Mouse (Mus musculus) spleen, adult 18-20 months (tissue): Measurements from ENCODE around the gene Lrrc52.

Source experiments
- DNase-seq, 2 experiments: peaks; one replicate each; pipeline ENCODE4 v3.0.0; 2022; ENCODE audit warnings: mixed read lengths in 2 of 2

Lrrc52 gene

GRCm38 (mm10) chr1:167466765-167467426 is at the start of gene Lrrc52:
Gene Lrrc52 (minus strand): TSS chr1:167466780.
- DNase-seq, result no peak

- DNase-seq, result no peak
These were observed 45.0 kb upstream of the Lrrc52 start for GRCm38 (mm10) chr1:167511621-167512020.

- no peak for DNase-seq
These were observed 39.5 kb upstream of the Lrrc52 start for GRCm38 (mm10) chr1:167506048-167506447.

GRCm38 (mm10) chr1:167505427-167505826 is 38.8 kb upstream of the Lrrc52 start:
- DNase-seq, result no peak

- no peak for DNase-seq
These were observed 32.7 kb upstream of the Lrrc52 start for GRCm38 (mm10) chr1:167499097-167499850.

DNA sequence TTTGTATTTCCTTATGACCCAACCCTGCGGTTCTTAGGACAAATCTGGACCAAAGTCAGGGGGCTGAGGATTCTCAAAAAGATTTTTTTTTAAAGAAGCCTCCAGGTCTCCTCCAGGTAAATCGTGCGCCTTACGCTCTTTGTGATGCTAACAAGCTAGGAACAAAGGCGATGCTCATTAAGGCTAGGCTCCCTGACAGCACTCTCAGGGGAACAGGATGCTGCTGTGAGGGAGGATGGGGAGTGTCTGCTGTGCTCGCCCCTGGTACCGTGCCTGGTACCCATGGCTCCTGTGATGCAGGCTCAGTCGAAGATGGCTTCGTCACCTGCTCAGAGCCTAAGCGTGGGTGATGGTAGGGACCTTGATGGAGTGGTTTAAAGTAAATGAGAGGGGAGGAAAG is 31.4 kb upstream of the Lrrc52 start:
- no peak for DNase-seq

- DNase-seq, result no peak
These were observed 31.0 kb upstream of the Lrrc52 start for GRCm38 (mm10) chr1:167497560-167497959.

DNA sequence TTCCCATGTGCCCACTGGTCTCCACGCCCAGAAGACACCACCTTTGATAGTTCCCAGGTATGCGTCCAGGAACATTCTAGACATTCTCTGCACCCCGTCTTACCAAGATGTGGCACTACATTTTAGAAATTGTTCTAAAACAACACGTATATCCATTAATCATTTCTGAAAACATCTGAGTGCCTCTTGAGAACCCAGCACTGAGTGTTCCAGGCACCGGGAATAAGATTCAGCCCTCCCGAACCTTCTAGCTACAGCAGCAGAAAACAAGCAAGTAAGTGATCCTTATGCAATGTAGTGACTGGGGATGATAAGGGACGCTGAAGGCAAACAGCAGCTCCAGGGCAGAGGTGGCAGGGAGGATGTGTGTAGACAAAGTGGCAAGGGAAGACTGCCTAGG is 24.9 kb upstream of the Lrrc52 start:
- no peak for DNase-seq

GRCm38 (mm10) chr1:167487933-167488332 is 21.4 kb upstream of the Lrrc52 start:
- DNase-seq, result no peak

DNA sequence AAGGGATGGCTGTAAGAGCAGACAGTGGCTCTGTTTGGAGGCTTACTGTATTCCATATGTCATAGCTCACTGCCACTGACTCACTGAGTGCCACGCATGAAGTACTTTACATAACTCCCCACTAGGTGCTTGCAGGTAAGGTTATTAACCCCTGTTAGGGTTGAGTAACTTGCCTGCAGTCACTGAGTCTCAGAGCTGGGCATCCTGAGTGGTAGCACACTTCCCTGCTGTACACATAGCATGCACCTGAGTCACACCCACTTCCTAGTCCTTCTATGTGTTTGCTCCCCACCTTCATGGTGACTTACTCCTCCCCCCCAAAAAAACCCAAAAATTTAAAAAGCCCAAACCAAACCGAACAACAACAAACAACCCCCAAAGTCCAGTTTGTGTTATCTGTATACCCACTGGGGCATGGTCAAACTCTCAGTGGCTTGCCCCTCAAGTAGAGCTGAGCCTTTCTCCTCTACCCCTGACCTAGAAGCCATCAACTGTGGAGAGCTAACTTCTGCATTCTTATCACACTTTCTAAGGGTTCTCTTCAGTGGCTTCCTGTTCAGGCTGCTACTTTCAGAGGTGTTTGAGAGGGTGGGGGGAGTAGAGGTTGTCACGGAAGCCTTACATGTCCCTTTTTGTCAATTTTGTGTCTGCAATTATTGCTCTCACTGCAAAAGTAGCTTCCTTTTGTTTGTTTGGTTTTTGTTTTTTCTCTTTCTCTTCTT is 20.5 kb upstream of the Lrrc52 start:
- no peak for DNase-seq

DNA sequence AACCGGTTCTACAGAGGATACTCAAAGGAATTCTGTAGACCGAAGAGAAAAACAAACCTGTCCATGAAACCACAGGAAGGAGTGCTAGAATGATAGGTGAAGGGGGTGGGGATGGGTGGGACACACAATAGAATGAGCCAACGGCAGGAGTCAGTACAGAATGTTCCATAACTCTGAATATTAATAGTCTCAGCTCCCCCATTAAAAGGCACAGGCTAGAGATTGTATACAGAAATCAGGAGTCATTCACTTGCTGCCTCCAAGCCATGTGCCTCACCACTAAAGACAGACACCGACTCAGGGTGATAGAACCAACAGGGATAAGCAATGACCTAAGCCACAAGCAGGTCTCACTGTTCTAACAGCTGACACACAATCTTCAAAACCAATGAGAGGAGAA is 16.3 kb upstream of the Lrrc52 start:
- no peak for DNase-seq

DNA sequence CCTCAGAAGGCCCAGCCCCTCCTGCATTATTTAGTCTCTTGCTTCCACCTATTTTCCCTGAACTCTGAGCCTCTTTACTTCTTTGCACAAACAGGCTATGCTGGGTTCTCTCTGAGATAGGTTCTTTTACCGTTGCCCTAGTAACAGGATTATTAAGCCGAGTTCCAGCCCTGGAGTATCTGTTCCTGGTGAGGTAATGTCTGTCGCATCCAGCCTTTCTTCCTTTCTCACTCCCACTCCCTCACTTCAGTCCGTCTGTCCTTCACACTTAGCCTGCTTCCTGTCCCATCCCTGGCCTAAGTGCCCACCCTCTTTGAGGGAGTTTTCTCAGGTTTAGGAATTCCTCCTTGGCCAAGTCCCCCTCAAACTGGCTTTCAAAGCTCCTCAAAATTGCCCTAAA is 7.0 kb upstream of the Lrrc52 start:
- DNase-seq, result no peak

- no peak for DNase-seq
These were observed 1.3 kb upstream of the Lrrc52 start for GRCm38 (mm10) chr1:167467916-167468315.

DNA sequence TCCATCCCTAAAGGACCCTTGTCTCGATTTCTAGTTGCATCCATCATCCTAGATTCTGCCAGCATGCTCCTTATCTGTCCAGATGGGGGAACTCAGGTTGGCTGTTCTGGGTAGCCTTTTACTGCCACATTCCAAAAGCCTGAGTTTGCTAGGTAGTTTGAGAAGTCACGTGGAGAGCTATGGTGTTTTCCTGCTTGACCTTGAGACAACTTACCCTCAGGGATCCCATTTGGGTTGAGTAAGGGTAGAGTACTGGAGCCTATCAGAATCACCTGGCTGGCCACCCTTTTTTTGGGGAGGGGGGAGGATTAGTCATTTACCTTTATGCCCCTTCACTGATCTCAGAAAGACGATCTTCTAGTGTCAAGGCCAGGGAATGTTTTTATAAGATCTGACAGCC is 9.3 kb downstream of the Lrrc52 start:
- DNase-seq, result no peak

- no peak for DNase-seq
These were observed 13.5 kb downstream of the Lrrc52 start for GRCm38 (mm10) chr1:167453048-167453447.

GRCm38 (mm10) chr1:167452456-167452855 is 14.1 kb downstream of the Lrrc52 start:
- no peak for DNase-seq

DNA sequence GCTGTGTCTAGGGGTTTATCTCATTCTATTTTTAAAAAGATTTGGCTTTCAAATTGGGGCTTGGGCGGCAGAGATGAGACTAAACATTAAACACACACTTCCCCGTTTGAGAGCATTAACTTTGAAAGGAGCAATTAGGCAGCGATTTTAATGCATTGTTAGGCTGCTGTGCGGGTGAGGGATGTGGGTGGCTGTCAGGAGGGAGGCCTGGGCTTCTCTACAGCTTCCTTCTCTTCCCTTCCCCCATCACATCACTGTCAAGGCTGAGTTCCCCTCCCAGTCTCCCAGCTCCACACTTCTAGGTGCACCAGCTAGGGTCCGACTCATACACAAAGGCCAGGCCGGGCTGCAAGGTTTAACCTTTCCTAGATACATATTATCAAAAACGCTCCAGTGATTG is 18.0 kb downstream of the Lrrc52 start:
- DNase-seq, result no peak

DNA sequence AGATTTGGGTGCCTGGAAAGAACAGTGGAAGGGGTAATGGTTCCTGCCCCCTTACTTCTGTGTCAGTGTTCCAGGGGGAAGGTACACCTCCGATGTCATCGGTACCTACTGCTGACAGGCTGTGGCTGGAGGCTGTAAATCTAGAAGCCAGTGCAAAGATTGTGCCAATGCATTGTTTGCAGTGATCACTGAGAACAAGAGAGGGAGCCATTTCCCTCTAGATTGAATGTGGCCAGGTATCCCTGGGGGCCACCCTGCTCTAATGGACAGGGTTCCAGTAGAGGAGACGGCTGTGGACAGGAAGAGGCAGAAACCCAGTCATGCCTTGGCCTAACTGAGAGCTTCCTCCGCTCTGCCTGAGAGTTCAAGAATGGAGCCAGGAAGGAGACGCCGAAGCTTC is 18.5 kb downstream of the Lrrc52 start:
- no peak for DNase-seq

GRCm38 (mm10) chr1:167446516-167446915 is 20.1 kb downstream of the Lrrc52 start:
- no peak for DNase-seq

DNA sequence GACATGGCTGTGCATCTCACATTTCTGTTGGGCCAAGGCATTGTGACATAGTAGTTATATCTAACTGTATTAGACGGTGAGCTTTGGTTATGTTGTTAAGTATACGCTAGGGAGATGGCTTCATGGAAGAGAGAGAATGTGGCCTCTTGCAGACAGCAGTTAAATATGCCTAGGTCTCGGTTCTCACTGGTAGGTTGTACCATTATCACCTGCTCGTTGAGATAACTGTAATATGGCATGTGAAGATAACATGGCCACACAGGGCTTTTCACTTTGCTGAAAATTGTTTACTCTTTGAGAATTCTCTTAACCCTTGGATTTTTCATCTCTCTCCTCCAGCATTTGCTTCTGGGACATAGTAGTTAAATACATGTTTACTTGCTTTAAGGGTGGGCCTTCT is 21.4 kb downstream of the Lrrc52 start:
- no peak for DNase-seq

DNA sequence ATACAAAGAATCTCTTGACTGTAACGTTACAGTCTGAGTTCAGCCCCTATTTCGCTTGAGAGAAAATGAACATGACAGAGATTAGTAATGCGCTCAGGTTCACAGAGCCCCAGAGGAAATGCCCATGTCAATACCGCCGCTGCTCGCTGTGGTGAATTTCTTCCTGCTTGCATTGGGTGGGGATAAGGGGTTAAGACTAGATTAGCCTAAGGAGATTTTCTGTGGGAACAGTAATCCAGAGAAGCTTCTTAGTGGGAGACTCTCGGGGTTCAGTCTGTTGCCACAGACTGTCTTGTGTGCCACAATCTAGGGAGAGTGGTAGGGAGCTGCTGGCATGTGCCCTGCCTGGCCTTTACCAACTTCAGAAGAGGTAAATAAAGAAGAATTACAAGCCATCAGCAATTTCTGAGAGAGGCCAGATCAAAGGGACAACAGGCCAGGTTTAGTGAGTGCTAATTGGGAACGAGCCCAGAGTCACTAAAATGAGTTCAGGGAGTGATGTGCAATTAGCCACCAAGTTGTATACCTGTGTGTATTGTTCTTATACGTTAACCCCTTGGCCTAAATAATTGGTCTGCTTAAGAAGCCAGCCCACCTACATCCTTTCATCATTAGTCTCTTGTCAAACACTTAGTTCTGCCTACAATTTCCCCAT is 28.2 kb downstream of the Lrrc52 start:
- DNase-seq, result no peak

DNA sequence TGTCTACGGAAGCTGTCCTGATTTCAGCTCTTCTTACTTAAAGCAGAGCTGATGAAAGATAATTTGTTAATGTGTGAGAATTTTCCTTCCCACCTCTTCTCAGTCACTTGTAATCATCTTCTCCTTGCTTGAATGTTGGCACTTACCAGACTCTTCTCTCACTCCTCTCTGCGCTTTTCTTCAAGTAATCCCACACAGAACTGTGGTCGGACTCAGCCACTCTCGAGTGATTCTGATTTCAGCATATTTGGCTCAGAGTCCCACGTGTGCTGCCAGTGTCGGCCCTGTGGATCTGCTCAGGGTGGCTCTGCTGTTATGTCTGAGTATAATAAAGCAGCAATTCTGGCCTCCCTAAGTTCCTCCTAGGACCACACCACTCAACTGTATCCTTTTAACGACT is 29.5 kb downstream of the Lrrc52 start:
- DNase-seq, result no peak

GRCm38 (mm10) chr1:167436186-167436975 is 30.2 kb downstream of the Lrrc52 start:
- no peak for DNase-seq
